Mouse (Mus musculus) frontal cortex, adult 2 months (tissue): Measurements from ENCODE around the gene Inpp4b. TPM values are rescaled to one million over a fixed set of nuclear protein-coding genes. Genes with fewer than 3 reads are reported as not detected.
A peak's percentile ranks its signal among the peaks of the same experiment; 100 is the strongest.

Experiments
- DNase-seq, 2 experiments: peaks; one replicate each; pipeline ENCODE4 v3.0.0; 2022; ENCODE audit warnings: low spot score in 1 of 2; ENCODE audit errors: extremely low spot score in 1 of 2
- polyA plus RNA-seq: library from polyadenylated mRNA; depleted of rRNA; stranded (reverse); fragments of >200 nt; gene quantifications from 2 replicates; pipeline ENCODE4 v1.2.3, GENCODE M21; 2012

Inpp4b gene
- polyA plus RNA-seq, 1 experiment: 6.9 TPM

DNA sequence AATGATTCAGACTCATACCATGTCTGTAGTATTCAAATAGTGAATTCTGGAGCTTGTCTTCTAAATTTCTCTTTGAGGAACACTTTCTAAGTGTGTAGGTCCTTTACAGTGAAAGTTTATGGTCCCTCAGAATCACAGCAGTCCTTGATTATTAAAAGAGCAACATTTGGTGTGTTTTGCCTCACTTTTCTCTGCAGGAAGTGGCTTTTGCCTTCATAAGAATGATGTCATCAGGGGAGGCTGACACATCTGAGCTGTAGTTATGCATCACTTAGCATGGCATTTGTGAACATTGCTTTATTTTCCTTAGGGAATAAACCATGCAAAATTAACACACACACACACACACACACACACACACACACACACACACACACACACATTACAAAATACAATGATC lies 349.8 kb downstream of the Inpp4b start:
- DNase-seq: no peak

DNA sequence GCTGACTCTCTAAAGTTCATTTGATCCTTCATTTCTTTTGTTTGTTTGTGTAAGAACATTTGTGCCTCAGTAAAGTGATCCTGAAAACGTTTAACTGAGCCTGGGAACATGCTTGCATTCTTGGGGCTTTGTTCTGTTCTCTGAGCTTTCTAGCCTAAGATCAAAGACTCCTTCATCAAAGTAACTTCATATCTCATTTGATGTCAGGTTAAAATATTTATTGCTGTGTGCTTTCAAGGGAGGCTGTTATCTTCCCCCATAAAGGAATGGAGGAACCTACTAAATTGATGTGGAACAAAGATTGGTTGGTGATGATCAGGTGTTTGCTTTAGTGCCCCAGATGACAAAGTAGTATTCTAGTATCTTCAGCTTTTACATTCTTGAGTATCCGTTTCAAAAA lies 352.5 kb downstream of the Inpp4b start:
- DNase-seq: no peak

GRCm38 (mm10) chr8:81702038-81702437 lies 359.7 kb downstream of the Inpp4b start:
- DNase-seq: no peak

DNA sequence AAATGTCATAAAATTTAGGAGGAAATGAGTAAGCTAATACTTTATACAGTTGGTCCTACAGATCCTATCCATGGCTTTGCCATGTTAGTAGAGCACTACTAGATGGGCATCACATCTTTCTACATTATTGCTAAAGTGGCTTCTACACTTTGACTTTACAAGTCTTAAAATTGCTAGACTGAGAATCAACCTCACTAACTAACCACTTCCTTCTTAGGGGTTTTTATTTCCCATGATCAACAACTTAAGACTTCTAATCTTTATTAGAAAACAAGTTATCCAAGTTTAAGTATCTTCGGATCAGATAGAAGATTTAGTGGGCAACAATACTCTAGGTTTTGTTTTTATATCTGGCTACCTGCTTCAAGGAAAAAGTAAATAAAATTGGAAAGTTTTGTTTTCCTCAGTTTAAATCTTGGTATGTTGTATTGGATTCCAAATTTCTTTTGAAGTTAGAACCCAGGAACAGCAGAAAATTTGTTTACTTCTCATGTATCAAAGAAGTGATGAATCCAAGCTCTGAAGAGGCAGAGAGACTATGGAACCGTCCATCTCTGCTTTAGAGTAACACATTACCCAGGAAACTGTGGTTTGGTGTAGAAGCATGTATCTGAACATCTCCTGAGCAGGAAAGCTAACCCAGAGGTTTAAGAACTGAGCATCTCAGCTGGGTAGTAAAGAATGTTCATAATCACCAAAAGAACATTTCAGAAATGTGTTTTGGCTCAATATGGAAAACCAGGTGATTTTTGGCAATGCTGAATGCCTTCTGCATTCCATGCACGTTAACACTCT lies 361.4 kb downstream of the Inpp4b start:
- no peak for DNase-seq

- DNase-seq: no peak
These were observed 365.1 kb downstream of the Inpp4b start for GRCm38 (mm10) chr8:81707436-81707835.

GRCm38 (mm10) chr8:81731332-81731731 lies 389.0 kb downstream of the Inpp4b start:
- no peak for DNase-seq

DNA sequence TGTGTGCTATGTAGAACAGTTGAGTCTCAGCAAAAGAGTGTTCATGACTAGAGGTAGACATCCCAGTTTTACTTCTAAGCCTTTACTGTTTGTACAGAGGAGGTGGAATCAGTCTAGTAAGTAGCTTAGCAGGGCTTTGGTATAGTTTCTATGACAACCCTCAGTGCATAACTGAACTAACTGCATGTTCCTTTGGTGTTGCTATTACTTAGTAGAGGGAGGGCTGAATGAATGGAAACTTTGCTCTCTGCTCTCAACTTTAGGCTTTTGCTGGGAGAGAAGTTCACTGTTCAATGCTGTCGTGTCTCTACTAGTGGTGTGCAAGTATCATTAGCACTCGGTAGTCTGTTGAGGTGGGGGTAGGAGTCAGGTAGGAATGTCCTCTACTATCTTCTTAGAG lies 393.3 kb downstream of the Inpp4b start:
- no peak for DNase-seq

GRCm38 (mm10) chr8:81736103-81736502 lies 393.7 kb downstream of the Inpp4b start:
- no peak for DNase-seq

DNA sequence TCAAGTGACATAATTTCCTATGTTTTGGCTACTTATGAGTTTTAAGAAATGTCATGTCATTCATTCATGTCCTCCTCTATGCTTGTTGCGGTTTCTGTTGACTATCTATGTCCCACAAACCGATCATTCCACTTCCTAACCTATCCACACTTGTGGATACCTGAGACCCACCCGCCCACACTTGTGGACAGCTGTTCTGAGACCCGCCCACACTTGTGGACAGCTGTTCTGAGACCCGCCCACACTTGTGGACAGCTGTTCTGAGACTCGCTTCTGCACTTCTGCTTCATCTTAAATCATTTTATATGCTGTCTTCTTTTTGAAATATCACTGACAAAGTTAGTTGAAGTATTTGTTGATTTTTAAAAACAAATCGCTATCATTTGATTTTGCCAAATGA lies 400.2 kb downstream of the Inpp4b start:
- no peak for DNase-seq

- DNase-seq: no peak
These were observed 400.7 kb downstream of the Inpp4b start for GRCm38 (mm10) chr8:81743040-81743439.

DNA sequence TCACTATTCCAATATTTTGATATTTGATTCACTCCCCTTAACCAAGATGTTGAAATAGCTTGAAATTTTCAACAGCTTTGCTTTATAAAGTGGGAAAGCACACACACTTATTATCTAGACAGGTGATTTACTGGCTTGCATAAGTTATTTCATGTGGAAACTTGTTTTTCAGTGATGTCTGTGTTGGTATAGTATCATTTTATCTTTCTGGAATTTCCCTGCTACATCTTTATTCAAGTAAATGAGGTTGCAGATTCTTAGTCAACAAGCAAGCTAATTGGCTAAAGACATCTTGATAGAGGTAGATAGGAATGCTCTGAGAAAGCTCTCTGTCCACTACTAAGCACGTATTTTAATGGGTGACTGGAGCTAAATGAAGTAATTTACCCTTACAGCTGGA lies 403.1 kb downstream of the Inpp4b start:
- DNase-seq: no peak

DNA sequence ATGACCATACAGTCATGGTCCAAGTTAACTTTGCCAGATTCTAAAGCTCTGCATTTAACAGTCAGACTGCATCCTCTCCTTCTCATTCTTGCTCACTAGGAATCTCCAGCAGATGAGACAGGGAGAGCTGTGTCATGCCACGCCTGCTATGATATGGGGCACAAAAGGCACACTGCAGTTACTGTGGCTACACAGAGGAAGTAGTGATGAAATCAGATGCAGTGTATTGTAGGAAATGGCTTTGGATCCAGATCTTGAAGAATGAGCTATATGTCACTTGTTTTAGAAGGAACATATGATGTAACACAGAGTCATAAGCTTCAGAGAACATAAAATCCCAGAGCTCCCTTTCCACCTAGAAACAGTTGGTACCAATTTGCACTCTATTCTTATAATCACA lies 408.8 kb downstream of the Inpp4b start:
- DNase-seq: no peak

- no peak for DNase-seq
These were observed 414.3 kb downstream of the Inpp4b start for GRCm38 (mm10) chr8:81756663-81757062.

GRCm38 (mm10) chr8:81757580-81758144 lies 415.3 kb downstream of the Inpp4b start:
- DNase-seq: no peak

- no peak for DNase-seq
These were observed 419.1 kb downstream of the Inpp4b start for GRCm38 (mm10) chr8:81761466-81761865.

DNA sequence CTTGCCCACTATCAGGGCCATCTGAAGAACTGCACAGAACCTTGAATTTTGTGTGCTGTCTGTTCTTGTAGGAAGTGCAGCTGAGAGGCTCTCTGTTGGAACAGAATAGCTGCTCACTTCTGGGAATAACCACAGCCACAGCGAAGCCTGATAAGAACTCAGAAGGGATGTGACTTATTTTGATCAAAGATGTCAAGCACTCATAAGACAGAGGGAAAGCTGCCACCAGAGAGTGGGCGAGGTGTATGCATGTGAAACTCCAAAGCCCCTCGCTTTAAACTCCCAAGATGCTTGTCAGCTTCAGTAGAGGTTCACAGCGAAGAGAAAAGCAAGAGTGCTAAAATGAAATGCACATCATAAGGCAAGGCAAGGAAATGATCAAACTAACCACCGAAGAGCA lies 423.7 kb downstream of the Inpp4b start:
- DNase-seq: no peak

GRCm38 (mm10) chr8:81767411-81768312 lies 425.3 kb downstream of the Inpp4b start:
- peak in 1 of 2 experiments; percentile 13 for DNase-seq

- no peak for DNase-seq
These were observed 425.9 kb downstream of the Inpp4b start for GRCm38 (mm10) chr8:81768313-81768675.

DNA sequence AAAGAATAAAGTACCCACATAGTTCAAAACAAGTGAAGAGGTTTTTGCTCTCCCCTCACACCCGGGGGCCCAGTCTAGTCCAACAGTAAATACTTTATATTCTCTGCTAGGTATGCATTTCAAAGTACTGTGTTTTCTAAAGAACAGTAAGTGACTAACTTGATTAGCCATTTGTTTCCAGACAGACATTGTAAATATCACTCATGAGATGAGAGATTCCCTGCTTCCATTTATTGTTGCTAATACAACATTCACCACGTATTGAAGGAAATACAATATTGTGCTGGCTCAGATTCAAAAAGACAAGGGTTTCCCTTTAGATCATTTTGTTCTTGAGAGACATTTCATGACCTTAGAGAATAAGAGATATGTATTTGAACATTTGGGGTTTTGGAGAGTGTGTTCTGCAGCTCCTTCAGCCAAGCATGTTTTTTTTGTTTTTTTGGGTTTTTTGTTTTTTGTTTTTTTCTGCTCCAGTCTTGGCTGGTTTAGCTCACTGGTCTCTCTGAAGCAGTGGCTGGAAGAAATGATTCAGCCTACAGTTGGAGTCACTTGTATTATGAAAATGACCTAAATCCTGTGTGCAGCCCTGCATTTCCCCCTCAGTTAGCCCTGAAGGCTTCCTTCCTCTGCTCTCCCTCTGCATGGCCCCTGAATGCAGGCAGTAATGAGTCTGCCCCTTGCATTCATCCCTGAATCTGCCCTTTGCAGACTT lies 426.5 kb downstream of the Inpp4b start:
- DNase-seq: no peak

- DNase-seq: no peak
These were observed 428.4 kb downstream of the Inpp4b start for GRCm38 (mm10) chr8:81770603-81771276.
